Mouse (Mus musculus): ENCODE measurements around the gene Pink1. TPM values are rescaled to one million over a fixed set of nuclear protein-coding genes. Genes with fewer than 3 reads are reported as not detected.

Gene Pink1
- total RNA-seq, 2 experiments from 2014 or later = 26.8 to 36.6 TPM

- ATAC-seq (replicated peaks; ENCODE audit: low FRiP score, poor library complexity, severe bottlenecking) = no peak
Observed at GRCm38 (mm10) chr4:138278346-138278745, 47.8 kb downstream of the Pink1 start.

- no peak for ATAC-seq (replicated peaks; ENCODE audit: low FRiP score, poor library complexity, severe bottlenecking)
Observed at GRCm38 (mm10) chr4:138272011-138272997, 53.8 kb downstream of the Pink1 start.

- no peak for ATAC-seq (replicated peaks; ENCODE audit: low FRiP score, poor library complexity, severe bottlenecking)
Observed at GRCm38 (mm10) chr4:138267869-138268268, 58.2 kb downstream of the Pink1 start.

Other genes with a start within 250 kb of the Pink1 start
- 196 and 200 TPM in 2 replicates for gene Hp1bp3, start 110.0 kb downstream of the Pink1 start, total RNA-seq (2015; ENCODE audit: low replicate concordance)
- 276 and 356 TPM in 2 replicates for gene Hp1bp3, start 110.0 kb downstream of the Pink1 start, total RNA-seq (2017; ENCODE audit: low replicate concordance)
- gene Sh2d5, start 75.9 kb downstream of the Pink1 start, total RNA-seq (2015; ENCODE audit: low replicate concordance) = 1.8 and 3.8 TPM in 2 replicates
- gene Sh2d5, start 75.9 kb downstream of the Pink1 start, total RNA-seq (2017; ENCODE audit: low replicate concordance) = 3.5 and 3.8 TPM in 2 replicates
- 0.72 and 2.5 TPM in 2 replicates for gene Kif17, start 75.9 kb downstream of the Pink1 start, total RNA-seq (2015; ENCODE audit: low replicate concordance)
- 1.3 TPM in 1 of 2 replicates, not detected in the other for gene Kif17, start 75.9 kb downstream of the Pink1 start, total RNA-seq (2017; ENCODE audit: low replicate concordance)
- 65.6 and 81.3 TPM in 2 replicates for gene Ddost, start 21.6 kb downstream of the Pink1 start, total RNA-seq (2015; ENCODE audit: low replicate concordance)
- 34.7 and 39.8 TPM in 2 replicates for gene Ddost, start 21.6 kb downstream of the Pink1 start, total RNA-seq (2017; ENCODE audit: low replicate concordance)
- gene Cda, start 41.7 kb upstream of the Pink1 start, total RNA-seq (2015; ENCODE audit: low replicate concordance) = not detected in 2 replicates
- not detected in 2 replicates for gene Cda, start 41.7 kb upstream of the Pink1 start, total RNA-seq (2017; ENCODE audit: low replicate concordance)
- not detected in 2 replicates for gene Fam43b, start 70.2 kb upstream of the Pink1 start, total RNA-seq (2015; ENCODE audit: low replicate concordance)
- gene Fam43b, start 70.2 kb upstream of the Pink1 start, total RNA-seq (2017; ENCODE audit: low replicate concordance) = not detected in 2 replicates
- 2.9 and 3.2 TPM in 2 replicates for gene Mul1, start 108.4 kb upstream of the Pink1 start, total RNA-seq (2015; ENCODE audit: low replicate concordance)
- 3.7 and 5.0 TPM in 2 replicates for gene Mul1, start 108.4 kb upstream of the Pink1 start, total RNA-seq (2017; ENCODE audit: low replicate concordance)
- gene Camk2n1, start 128.0 kb upstream of the Pink1 start, total RNA-seq (2015; ENCODE audit: low replicate concordance) = 0.42 TPM in 1 of 2 replicates, not detected in the other
- 0.30 TPM in 1 of 2 replicates, not detected in the other for gene Camk2n1, start 128.0 kb upstream of the Pink1 start, total RNA-seq (2017; ENCODE audit: low replicate concordance)

All from erythroid progenitor cell, adult 5-6 weeks (primary cell).